Mouse (Mus musculus) induced T-regulatory cell, adult 2 months (primary cell): ENCODE results near the gene Ptprg.

Experiments used
- DNase-seq: peaks from one replicate; pipeline ENCODE4 v3.0.0-alpha.2; 2012; ENCODE audit warnings: low read depth

The Ptprg gene

GRCm38 (mm10) chr14:11683386-11684081 lies 130.2 kb downstream of the Ptprg start:
- no peak for DNase-seq

DNA sequence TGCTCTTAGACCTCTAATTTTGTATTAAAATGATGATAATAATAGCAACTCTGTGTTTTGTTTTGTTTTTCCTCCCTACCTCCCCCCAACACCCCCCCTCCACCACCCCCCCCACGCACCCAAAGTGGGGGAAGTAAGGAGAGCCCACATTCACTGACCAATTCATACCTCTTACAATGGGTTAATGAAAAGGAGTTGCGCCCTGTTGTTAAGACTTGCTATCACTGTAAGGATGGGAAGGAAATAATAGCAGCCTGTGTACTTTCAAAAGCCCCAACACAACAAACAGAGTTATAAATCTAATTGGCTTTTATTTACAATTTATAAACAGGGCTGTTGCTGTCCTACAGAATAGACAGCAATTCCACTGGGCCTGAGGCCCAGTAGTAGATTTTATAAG lies 130.8 kb downstream of the Ptprg start:
- no peak for DNase-seq

DNA sequence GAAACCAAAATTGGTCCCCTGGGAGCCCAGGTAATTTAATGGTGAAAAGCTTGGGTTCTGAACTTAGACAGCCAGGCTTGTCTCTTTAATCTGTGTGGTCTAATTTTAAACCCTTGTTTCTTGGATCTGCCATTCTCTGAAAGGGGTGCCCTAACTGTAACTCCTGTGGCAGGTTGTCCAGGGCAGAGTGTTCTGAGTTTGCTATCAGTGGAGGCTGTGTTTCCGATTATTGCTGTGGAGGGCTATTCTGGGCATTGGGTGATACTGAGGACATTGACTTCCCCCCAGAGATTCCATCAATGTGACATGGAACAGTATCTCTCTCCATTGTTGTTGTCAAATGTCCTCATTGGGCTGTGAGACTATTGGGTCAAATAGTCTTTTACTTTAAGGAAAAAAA lies 134.2 kb downstream of the Ptprg start:
- no peak for DNase-seq

DNA sequence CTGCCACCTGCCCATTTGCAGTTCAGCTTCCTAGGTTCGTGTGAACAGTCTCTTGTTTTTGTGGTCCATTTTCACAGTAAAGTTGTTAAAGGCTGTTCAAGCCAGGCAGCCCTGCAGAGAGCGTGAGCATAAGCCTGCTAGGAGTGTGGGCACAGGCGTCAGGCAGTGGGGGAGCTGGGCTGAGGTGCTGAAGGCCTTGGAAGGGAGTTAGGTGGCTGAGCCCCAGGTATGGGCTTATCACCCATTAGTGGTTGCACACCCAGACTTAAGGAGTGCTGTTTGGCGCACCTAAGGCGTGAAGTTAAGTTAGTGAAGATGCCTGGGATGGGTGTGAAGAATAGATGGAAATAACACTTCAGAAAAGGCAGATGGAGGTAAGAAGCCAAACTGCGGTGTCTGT lies 134.8 kb downstream of the Ptprg start:
- no peak for DNase-seq

- no peak for DNase-seq
Measured at GRCm38 (mm10) chr14:11690066-11690465, 136.7 kb downstream of the Ptprg start.

GRCm38 (mm10) chr14:11691531-11691930 lies 138.2 kb downstream of the Ptprg start:
- DNase-seq, result no peak

DNA sequence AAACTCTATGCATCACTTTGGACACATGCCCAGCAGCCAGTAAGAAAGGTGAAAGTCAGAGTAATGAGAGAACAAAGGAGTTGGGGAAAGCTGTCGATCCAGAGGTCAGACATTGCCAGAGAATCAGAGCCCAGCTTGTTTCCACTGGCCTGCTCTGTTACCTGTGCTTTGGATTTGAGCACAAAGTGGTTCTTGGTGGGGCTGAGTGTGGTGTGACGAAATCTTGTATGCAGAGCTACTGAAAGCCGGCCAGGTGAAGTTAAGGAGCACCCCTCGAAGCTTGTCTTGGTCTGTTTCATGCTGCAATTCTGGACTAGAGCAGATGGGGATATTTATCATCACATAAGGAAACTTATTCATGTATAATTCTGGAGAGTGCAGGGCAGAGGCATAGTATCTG lies 145.5 kb downstream of the Ptprg start:
- DNase-seq, result no peak

GRCm38 (mm10) chr14:11699654-11700053 lies 146.3 kb downstream of the Ptprg start:
- no peak for DNase-seq

- no peak for DNase-seq
Measured at GRCm38 (mm10) chr14:11701516-11702249, 148.4 kb downstream of the Ptprg start.

DNA sequence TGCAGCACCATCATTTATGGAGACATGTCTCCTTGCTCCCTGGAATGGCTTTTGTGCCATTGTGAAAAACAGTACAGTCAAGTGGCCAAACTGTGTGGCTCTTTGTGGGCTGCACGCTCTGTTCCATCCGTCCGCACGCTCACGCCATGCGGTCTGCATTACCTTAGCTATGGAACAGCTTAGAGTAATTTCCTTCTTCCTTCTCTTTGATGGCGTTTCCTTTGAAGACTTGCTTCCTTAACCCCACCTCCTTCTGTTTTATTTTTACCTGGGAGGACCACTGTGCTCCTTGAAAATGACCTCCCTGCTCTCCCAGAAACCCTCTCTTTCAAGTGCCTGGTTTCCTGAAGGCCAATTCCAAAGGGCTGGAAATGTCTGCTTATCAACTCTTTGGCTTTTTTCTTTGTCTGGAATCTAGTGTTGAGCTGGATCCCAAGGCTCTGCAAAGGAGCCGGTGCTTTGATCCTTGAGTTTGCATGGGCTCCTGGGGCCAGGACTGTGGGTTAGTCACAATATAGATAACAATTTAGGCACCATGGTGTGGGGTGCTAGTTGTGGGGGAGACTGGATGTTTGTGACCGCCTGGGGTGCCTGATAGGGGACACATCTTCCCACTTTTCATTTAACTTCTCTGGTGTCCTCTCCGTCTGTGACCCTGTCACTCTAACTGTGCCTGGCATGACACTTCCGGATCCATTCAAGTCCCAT lies 149.6 kb downstream of the Ptprg start:
- DNase-seq, result no peak

DNA sequence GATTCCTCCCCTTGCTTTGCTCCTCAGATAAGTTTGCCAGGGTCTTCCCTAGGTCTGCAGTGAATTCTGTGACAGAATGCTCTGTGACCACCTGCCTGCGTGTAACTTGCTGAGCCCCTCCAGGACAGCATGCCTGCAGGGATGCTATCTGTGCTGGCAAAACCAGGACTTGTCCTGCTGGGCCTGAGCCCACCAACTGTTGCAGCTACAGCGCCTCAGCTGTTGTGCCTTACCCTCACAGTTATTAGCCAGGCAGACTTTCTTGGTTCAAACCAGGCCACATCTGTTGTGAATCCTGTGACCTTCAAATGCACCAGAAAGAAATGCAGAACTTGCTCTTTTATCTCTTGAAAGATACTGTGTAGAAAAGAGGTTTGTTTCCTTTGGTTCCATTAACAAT lies 151.5 kb downstream of the Ptprg start:
- DNase-seq, result no peak

GRCm38 (mm10) chr14:11709352-11709751 lies 156.0 kb downstream of the Ptprg start:
- DNase-seq, result no peak

DNA sequence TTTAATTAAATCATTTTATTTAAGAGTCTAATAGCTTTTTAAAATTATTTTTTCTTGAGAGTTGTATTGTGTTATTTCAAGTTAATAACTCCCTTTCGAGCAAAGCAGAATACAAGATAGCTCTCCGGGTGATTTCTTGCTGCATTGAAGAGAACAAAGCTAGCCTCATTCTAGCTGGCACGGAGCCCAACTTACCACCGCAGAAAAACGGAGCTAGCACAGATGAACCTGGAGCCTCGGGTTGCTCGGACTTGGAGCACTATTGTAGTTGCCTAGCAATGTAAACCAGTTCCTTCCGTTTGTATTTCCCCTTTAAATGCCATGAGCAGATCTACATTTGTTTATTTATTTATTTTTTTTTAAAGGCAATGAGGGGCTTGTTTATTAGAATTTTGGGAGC lies 156.5 kb downstream of the Ptprg start:
- DNase-seq, result no peak

GRCm38 (mm10) chr14:11710410-11711122 lies 157.2 kb downstream of the Ptprg start:
- no peak for DNase-seq

DNA sequence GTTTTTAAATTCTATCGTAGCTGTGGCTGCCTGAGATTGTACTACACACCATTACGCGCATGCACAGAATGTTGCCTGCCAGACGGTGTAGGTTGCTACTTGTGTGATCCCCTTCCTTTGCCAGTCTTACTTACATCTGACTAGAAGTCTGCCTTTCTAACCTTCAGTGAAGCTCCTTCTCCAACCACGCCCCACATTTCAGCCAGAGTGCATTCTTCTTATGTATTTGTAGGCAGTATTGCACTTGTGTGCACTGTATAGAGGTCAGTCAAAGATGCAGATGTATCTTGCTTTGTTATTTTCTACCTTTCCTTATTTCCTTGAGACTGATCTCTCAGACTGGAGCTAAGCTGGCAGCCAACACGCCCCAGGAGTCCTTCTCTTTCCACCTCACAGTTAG lies 158.8 kb downstream of the Ptprg start:
- DNase-seq, result no peak

DNA sequence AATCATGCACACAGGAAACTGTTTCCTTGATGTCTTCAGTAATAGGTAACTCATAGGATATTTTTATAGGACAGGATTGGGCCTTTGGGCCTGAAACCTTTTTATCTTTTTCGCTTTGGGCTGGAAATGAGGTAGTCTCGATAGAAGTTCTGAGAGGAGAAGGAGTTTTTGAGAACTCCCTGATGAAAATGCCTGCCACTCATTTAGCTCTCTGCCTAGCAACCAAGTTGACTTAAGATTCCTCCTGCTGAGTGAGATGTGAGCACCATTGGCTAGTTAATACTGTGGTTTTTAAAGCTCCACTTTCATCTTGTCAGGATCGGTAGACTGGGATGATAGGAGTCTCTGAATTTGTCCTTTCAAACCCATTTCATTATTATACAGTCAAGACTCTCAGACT lies 162.9 kb downstream of the Ptprg start:
- no peak for DNase-seq

GRCm38 (mm10) chr14:11718201-11718600 lies 164.9 kb downstream of the Ptprg start:
- no peak for DNase-seq

DNA sequence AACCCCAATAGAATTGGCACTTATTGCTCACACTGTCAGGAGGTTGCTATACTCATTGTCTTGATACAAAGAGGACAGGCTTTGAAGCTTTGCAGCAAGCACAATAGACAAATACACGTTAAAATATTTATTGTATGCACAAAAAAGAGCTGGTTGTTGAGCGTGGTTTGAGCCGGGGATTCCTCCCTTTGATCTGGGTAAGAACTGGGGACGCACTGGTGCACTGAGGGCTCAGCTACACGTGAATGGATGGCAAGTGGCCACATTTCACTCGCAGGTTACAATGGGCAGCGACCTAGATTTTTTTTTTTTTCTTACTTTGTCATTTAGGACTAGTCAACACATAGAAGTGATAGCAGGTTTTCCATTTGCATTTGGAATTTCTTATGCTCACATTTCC lies 165.9 kb downstream of the Ptprg start:
- DNase-seq, result no peak

GRCm38 (mm10) chr14:11722101-11722500 lies 168.8 kb downstream of the Ptprg start:
- no peak for DNase-seq

DNA sequence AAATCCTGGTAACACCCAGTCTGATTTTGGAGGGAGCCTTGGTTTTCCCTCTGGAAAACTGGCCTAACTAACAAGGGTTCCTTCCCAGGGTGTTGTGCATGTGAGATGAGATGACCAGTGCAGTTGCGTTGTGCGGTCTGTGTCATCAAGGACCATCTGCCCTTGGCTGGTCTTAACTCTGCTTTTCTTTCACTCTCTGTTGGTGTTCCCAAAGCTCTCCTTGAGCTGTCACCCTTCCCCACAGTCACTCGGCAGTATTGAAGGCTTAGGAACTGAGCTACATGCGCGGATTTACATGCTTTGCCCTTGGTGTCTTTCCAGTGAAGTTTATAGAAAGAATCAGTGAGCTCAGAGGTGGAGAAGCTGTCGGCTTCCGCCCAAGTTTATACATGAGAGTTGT lies 170.5 kb downstream of the Ptprg start:
- DNase-seq, result no peak

GRCm38 (mm10) chr14:11731223-11731920 lies 178.0 kb downstream of the Ptprg start:
- no peak for DNase-seq

DNA sequence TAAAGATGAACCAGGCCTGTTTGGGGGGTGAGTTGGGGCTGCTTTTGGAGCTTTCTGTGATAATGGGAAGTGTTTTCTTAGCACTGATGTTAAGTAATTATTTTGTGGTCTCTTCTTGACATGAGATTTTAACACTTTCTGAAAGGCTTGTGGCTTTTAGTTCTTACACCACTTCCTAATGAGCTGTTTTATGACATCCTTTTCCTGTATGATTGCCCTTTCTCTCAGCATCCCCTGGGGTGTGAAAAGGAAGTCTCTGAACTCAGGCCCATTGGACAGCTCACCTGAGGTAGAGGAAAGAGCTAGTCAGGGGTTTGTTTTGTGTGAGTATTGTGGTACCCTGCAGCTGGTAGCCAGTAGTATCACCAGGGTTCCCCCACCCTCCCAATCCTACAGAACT lies 179.0 kb downstream of the Ptprg start:
- DNase-seq, result no peak
